ENCODE assay signal across 8 mouse cellular contexts in the genomic region with DNA sequence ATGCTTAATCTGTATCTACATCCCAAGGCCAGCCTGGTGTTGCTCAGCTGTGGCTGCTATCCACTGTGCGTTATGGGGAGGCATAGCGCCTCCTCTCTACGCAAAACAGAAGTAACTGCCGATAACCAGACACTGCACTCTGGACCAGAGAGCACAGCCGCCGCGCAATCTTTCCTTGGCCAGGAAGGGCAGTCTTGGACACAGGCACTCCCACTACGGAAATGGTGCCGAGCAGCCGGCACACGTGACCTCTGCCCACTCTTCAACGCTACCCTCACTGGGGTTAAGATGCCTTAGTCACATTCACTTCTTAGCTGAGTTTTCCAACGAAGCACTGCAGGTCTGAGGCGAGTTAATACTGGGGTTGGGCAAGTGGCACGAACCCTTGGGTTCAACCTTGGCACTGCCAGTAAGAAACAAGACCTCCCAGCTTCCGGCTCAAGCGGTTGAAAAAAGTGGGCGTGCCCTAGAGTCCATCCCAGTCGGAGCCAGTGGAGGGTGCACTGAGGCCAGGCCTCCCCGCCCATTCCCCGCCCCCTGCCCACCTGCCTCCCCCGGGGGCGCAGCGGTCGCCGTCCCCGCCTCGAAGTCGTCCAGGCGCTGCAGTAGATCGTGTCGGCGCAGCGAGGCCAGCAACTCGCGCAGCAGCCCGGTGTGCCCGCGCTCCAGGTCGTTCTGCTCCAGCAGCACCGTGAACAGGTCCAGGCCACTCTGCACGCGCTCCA. TPM values are rescaled to one million over a fixed set of nuclear protein-coding genes. Genes with fewer than 3 reads are reported as not detected.
A peak's percentile ranks its signal among the peaks of the same experiment; 100 is the strongest.
DNase-seq lines count a peak whose midpoint lies in the region; ATAC-seq and TF ChIP-seq lines count a peak whose summit lies in the region.

No protein-coding gene starts in this region.

- H3K4me3 ChIP-seq in forebrain, embryonic 10.5 days = peak overlapping the region; percentile 77
- H3K4me3 ChIP-seq in heart, embryonic 16.5 days (ENCODE audit: low read length) = peak overlapping the region; percentile 92
- H3K4me3 ChIP-seq in liver, embryonic 14.5 days (ENCODE audit: insufficient read depth in 1 of 2, low read depth in 2 of 2, low read length in 2 of 2) = peak overlapping the region; percentile 73 to 77
- peak overlapping the region; percentile 70 for H3K4me3 ChIP-seq in stomach, postnatal 0 days (ENCODE audit: low read depth, low read length)

- no peak for TF ChIP-seq EP300 in liver, embryonic 14.5 days (IDR thresholded peaks at IDR 0.05; ENCODE audit: low read depth)
- TF ChIP-seq EP300 in stomach, postnatal 0 days (optimal IDR thresholded peaks at IDR 0.05) = peak; percentile 11

- H3K27me3 ChIP-seq in forebrain, embryonic 10.5 days (ENCODE audit: poor library complexity, severe bottlenecking) = peaks cover 24% of the 10 kb centered on the region
- H3K27me3 ChIP-seq in heart, embryonic 16.5 days (ENCODE audit: control insufficient read depth, insufficient read depth, low read length) = no peaks in the 10 kb centered on the region
- H3K27me3 ChIP-seq in liver, embryonic 14.5 days (ENCODE audit: control insufficient read depth, insufficient read depth, low read length) = no peaks in the 10 kb centered on the region
- no peaks in the 10 kb centered on the region for H3K27me3 ChIP-seq in stomach, postnatal 0 days (ENCODE audit: control insufficient read depth, insufficient read depth, low read length)

- peaks cover 33% of the 10 kb centered on the region for H3K4me1 ChIP-seq in forebrain, embryonic 10.5 days
- peaks cover 27% of the 10 kb centered on the region for H3K4me1 ChIP-seq in heart, embryonic 16.5 days (ENCODE audit: control insufficient read depth, insufficient read depth, low read length)
- peaks cover 7 to 13% of the 10 kb centered on the region in 2 experiments; a peak in 3 of 4 replicates for H3K4me1 ChIP-seq in liver, embryonic 14.5 days (replicated peaks; ENCODE audit: control insufficient read depth in 2 of 2, insufficient read depth in 2 of 2, low read length in 1 of 2)
- 0 out of 2 replicates have a peak, but pooled peaks cover 5% of the 10 kb centered on the region for H3K4me1 ChIP-seq in stomach, postnatal 0 days (replicated peaks; ENCODE audit: control insufficient read depth, insufficient read depth)

- H3K36me3 ChIP-seq in forebrain, embryonic 10.5 days (replicated peaks) = peaks cover 31% of the 10 kb centered on the region
- H3K36me3 ChIP-seq in heart, embryonic 16.5 days (ENCODE audit: control insufficient read depth, insufficient read depth) = peaks cover 9% of the 10 kb centered on the region; the same call in 1 of the 2 replicates
- peaks cover 5% of the 10 kb centered on the region for H3K36me3 ChIP-seq in liver, embryonic 14.5 days (replicated peaks; ENCODE audit: control insufficient read depth, insufficient read depth, low read depth)
- H3K36me3 ChIP-seq in stomach, postnatal 0 days (ENCODE audit: control insufficient read depth, insufficient read depth, low read length) = peaks cover 6% of the 10 kb centered on the region; the same call in 1 of the 2 replicates

- peak overlapping the region; percentile 91 for H3K27ac ChIP-seq in forebrain, embryonic 10.5 days
- H3K27ac ChIP-seq in heart, embryonic 16.5 days (ENCODE audit: low read length) = peak overlapping the region; percentile 96
- peak overlapping the region; percentile 50 for H3K27ac ChIP-seq in liver, embryonic 14.5 days
- H3K27ac ChIP-seq in stomach, postnatal 0 days (replicated peaks) = peak overlapping the region; percentile 87

- H3K4me2 ChIP-seq in heart, embryonic 16.5 days (ENCODE audit: low read depth, low read length) = peak overlapping the region; percentile 89
- peak overlapping the region; percentile 77 for H3K4me2 ChIP-seq in liver, embryonic 14.5 days (ENCODE audit: low read depth)
- H3K4me2 ChIP-seq in stomach, postnatal 0 days (replicated peaks; ENCODE audit: low read depth) = peak overlapping the region; percentile 82

- peak; percentile 67 to 70 for DNase-seq in CD8-positive naive resting alpha-beta T cell, adult 2 months (ENCODE audit: low read depth in 2 of 2, low spot score in 2 of 2)
- peak; percentile 76 for DNase-seq in c-Kit-positive CD71-negative TER-119-negative erythroid progenitor cells, embryonic 14.5 days (ENCODE audit: low read depth)
- DNase-seq in forebrain, embryonic 10.5 days (ENCODE audit: extremely low spot score, low spot score) = peak; percentile 85
- DNase-seq in kidney, postnatal 25 days = peak; percentile 89 to 95
- DNase-seq in liver, embryonic 14.5 days (ENCODE audit: low read depth in 3 of 3, low spot score in 3 of 3) = peak; percentile 60 to 74 (median 66)
- peak; percentile 87 for DNase-seq in neural tube, embryonic 10.5 days (ENCODE audit: extremely low spot score, low spot score)
- peak; percentile 91 for DNase-seq in stomach, postnatal 0 days (ENCODE audit: low spot score)

- H3K9me3 ChIP-seq in forebrain, embryonic 10.5 days = no peaks in the 10 kb centered on the region
- H3K9me3 ChIP-seq in heart, embryonic 16.5 days (replicated peaks; ENCODE audit: control insufficient read depth, low read length) = no peaks in the 10 kb centered on the region
- H3K9me3 ChIP-seq in liver, embryonic 14.5 days (ENCODE audit: control insufficient read depth, low read length) = no peaks in the 10 kb centered on the region
- H3K9me3 ChIP-seq in stomach, postnatal 0 days (ENCODE audit: control insufficient read depth, low read length) = no peaks in the 10 kb centered on the region

- ATAC-seq in heart, embryonic 16.5 days (replicated peaks; ENCODE audit: extremely low read depth, insufficient read depth, low FRiP score) = peak; percentile 85
- peak; percentile 88 for ATAC-seq in liver, embryonic 14.5 days (ENCODE audit: insufficient read depth)
- peak; percentile 93 for ATAC-seq in stomach, postnatal 0 days (ENCODE audit: low FRiP score, low TSS enrichment)

- WGBS in forebrain, embryonic 10.5 days = 1% methylated on average over 43 of the region's 43 CpGs
- WGBS in heart, embryonic 16.5 days = under 1% methylated on average over 43 of the region's 43 CpGs
- under 1% methylated on average over 42 of the region's 43 CpGs for WGBS in liver, embryonic 14.5 days (ENCODE audit: insufficient replicate concordance)
- WGBS in stomach, postnatal 0 days = 1% methylated on average over 38 of the region's 43 CpGs

- peak; percentile 87 for TF ChIP-seq CTCF in liver, embryonic 14.5 days (IDR thresholded peaks at IDR 0.05; ENCODE audit: low read depth)
- peak; percentile 90 for TF ChIP-seq CTCF in stomach, postnatal 0 days (IDR thresholded peaks at IDR 0.05; ENCODE audit: low read depth)

- peak overlapping the region; percentile 90 for H3K9ac ChIP-seq in heart, embryonic 16.5 days (ENCODE audit: low read length)
- H3K9ac ChIP-seq in liver, embryonic 14.5 days (replicated peaks) = peak overlapping the region; percentile 66
- peak overlapping the region; percentile 78 for H3K9ac ChIP-seq in stomach, postnatal 0 days (ENCODE audit: low read length)

RNA-seq across cellular contexts. Expression of a gene that starts 0.5 kb away (rescaled TPM):
- polyA plus RNA-seq in forebrain, embryonic 10.5 days (2016; fragmentation: Nextera tagmentation; extraction: Ambion mirVana) = 11.4 and 12.1 TPM in 2 replicates
- polyA plus RNA-seq in heart, embryonic 16.5 days (2015; fragmentation: Nextera tagmentation; extraction: Ambion mirVana) = 12.7 and 12.8 TPM in 2 replicates
- polyA plus RNA-seq in liver, embryonic 14.5 days (2012; rRNA removed) = 3.6 and 4.1 TPM in 2 replicates
- 4.4 and 5.0 TPM in 2 replicates for polyA plus RNA-seq in liver, embryonic 14.5 days (2014; fragmentation: Nextera tagmentation; extraction: Ambion mirVana)
- polyA plus RNA-seq in stomach, postnatal 0 days (2015; fragmentation: Nextera tagmentation; extraction: Ambion mirVana) = 7.8 and 8.9 TPM in 2 replicates

RNA-seq across cellular contexts. Expression of a gene that starts 28.2 kb away (rescaled TPM):
- polyA plus RNA-seq in forebrain, embryonic 10.5 days (2016; fragmentation: Nextera tagmentation; extraction: Ambion mirVana) = 41.5 and 46.7 TPM in 2 replicates
- polyA plus RNA-seq in heart, embryonic 16.5 days (2015; fragmentation: Nextera tagmentation; extraction: Ambion mirVana) = 27.0 and 27.8 TPM in 2 replicates
- 12.6 and 15.4 TPM in 2 replicates for polyA plus RNA-seq in liver, embryonic 14.5 days (2012; rRNA removed)
- 13.7 and 15.1 TPM in 2 replicates for polyA plus RNA-seq in liver, embryonic 14.5 days (2014; fragmentation: Nextera tagmentation; extraction: Ambion mirVana)
- 15.2 and 16.1 TPM in 2 replicates for polyA plus RNA-seq in stomach, postnatal 0 days (2015; fragmentation: Nextera tagmentation; extraction: Ambion mirVana)

Comparison
In these comparisons a context has a peak if more than half of its experiments do, and no peak if none do; other contexts are left out.
1. Peak in every context shown above with its lines: DNase-seq, ATAC-seq, H3K4me3 ChIP-seq and H3K27ac ChIP-seq.